Mouse (Mus musculus) liver, adult 2 months (tissue): ENCODE measurements at regions not wholly inside any gene's neighbourhood (a gene's known extent, or its start where the extent isn't known, plus 50 kb on each side); places are given as distances from the start of the nearest gene placed in this dataset.

Experiments
- DNase-seq: peaks from one replicate; pipeline ENCODE4 v3.0.0-alpha.2; 2011; ENCODE audit warnings: low read depth, low spot score; ENCODE audit errors: extremely low read depth
- H3K27ac ChIP-seq: fragments of 200-500 bp; replicated peaks from 2 replicates; pipeline ENCODE4 v1.5.1; 2012; ENCODE audit warnings: low read depth, mild to moderate bottlenecking, control low read depth, inconsistent platforms, low read length; ENCODE audit not compliant: insufficient read depth
- H3K27me3 ChIP-seq: fragments of 200-500 bp; 2 replicates; pipeline ENCODE4 v1.6.1; 2012; ENCODE audit warnings: mild to moderate bottlenecking, moderate library complexity, low read length, inconsistent platforms; ENCODE audit not compliant: control insufficient read depth, insufficient read depth
- H3K36me3 ChIP-seq: fragments of 200-500 bp; 2 replicates; pipeline ENCODE4 v1.6.1; 2012; ENCODE audit warnings: low read length, inconsistent platforms; ENCODE audit not compliant: control insufficient read depth, insufficient read depth
- H3K4me1 ChIP-seq: fragments of 200-500 bp; 2 replicates; pipeline ENCODE4 v1.6.1; 2011; ENCODE audit warnings: low read length; ENCODE audit not compliant: control insufficient read depth, insufficient read depth
- H3K4me3 ChIP-seq: fragments of 200-500 bp; 2 replicates; pipeline ENCODE4 v1.5.1; 2011; ENCODE audit warnings: low read depth, mild to moderate bottlenecking, control low read depth, low read length, moderate library complexity; ENCODE audit not compliant: insufficient read depth
- H3K79me2 ChIP-seq: fragments of 200-500 bp; 2 replicates; pipeline ENCODE4 v1.6.1; 2012; ENCODE audit warnings: inconsistent platforms, mild to moderate bottlenecking, low read length, moderate library complexity; ENCODE audit not compliant: control insufficient read depth, insufficient read depth
- H3K9ac ChIP-seq: fragments of 200-500 bp; 2 replicates; pipeline ENCODE4 v1.6.1; 2012; ENCODE audit warnings: low read depth, mild to moderate bottlenecking, control low read depth, inconsistent platforms, low read length
- CTCF ChIP-seq: fragments of 200-500 bp; IDR thresholded peaks from 2 replicates; pipeline ENCODE4 v1.5.1; 2011; ENCODE audit warnings: low read depth, low read length, control low read depth
- POLR2A ChIP-seq: fragments of 200-500 bp; IDR thresholded peaks from 2 replicates; pipeline ENCODE4 v1.6.1; 2011; ENCODE audit warnings: low read length, control low read depth; ENCODE audit not compliant: insufficient read depth; ENCODE audit errors: extremely low read depth
- WGBS: fragments of 180-500 bp; shearing (Covaris S2); methylation state at CpG from one replicate; pipeline ENCODE4 v1.1.7; 2018; 5-methylcytosine and 5-hydroxymethylcytosine counted together

- Histone ChIP-seq H3K79me2 (no peaks in the 10 kb centered on the region), H3K4me3 (no peak overlapping the region), H3K9ac (no peak overlapping the region), H3K36me3 (no peaks in the 10 kb centered on the region), H3K27ac (no peak overlapping the region), H3K4me1 (no peaks in the 10 kb centered on the region), H3K27me3 (no peaks in the 10 kb centered on the region)
- TF ChIP-seq CTCF, result no peak
- TF ChIP-seq POLR2A, result no peak
- 18% methylated on average over 5 of the region's 5 CpGs for WGBS
- DNase-seq, result no peak
Measured at GRCm38 (mm10) chrX:58514925-58515324, 394.2 kb upstream of the 4930550L24Rik start.
